Mouse (Mus musculus): ENCODE measurements around the gene Fto.

The Fto gene

GRCm38 (mm10) chr8:91625686-91626558 is 312.6 kb downstream of the Fto start:
- DNase-seq = no peak

GRCm38 (mm10) chr8:91629594-91629993 is 316.3 kb downstream of the Fto start:
- no peak for DNase-seq

- no peak for DNase-seq
These were observed 317.2 kb downstream of the Fto start for GRCm38 (mm10) chr8:91630320-91631033.

GRCm38 (mm10) chr8:91632411-91632810 is 319.1 kb downstream of the Fto start:
- no peak for DNase-seq

GRCm38 (mm10) chr8:91635406-91635805 is 322.1 kb downstream of the Fto start:
- DNase-seq = no peak

- DNase-seq = no peak
These were observed 323.6 kb downstream of the Fto start for GRCm38 (mm10) chr8:91636887-91637286.

- DNase-seq = no peak
These were observed 324.4 kb downstream of the Fto start for GRCm38 (mm10) chr8:91637684-91638083.

GRCm38 (mm10) chr8:91638256-91638655 is 324.9 kb downstream of the Fto start:
- no peak for DNase-seq

GRCm38 (mm10) chr8:91640471-91640870 is 327.1 kb downstream of the Fto start:
- no peak for DNase-seq

- no peak for DNase-seq
These were observed 332.2 kb downstream of the Fto start for GRCm38 (mm10) chr8:91645484-91645883.

- DNase-seq = no peak
These were observed 334.6 kb downstream of the Fto start for GRCm38 (mm10) chr8:91647959-91648358.

GRCm38 (mm10) chr8:91648776-91649175 is 335.5 kb downstream of the Fto start:
- DNase-seq = no peak

GRCm38 (mm10) chr8:91653561-91653960 is 340.2 kb downstream of the Fto start:
- no peak for DNase-seq

- no peak for DNase-seq
These were observed 344.1 kb downstream of the Fto start for GRCm38 (mm10) chr8:91657381-91657780.

GRCm38 (mm10) chr8:91660879-91661278 is 347.6 kb downstream of the Fto start:
- DNase-seq = no peak

- no peak for DNase-seq
These were observed 356.2 kb downstream of the Fto start for GRCm38 (mm10) chr8:91669461-91670071.

- DNase-seq = no peak
These were observed 363.6 kb downstream of the Fto start for GRCm38 (mm10) chr8:91676928-91677327.

- no peak for DNase-seq
These were observed 366.1 kb downstream of the Fto start for GRCm38 (mm10) chr8:91679451-91679850.

- no peak for DNase-seq
These were observed 366.8 kb downstream of the Fto start for GRCm38 (mm10) chr8:91680125-91680524.

- no peak for DNase-seq
These were observed 371.4 kb downstream of the Fto start for GRCm38 (mm10) chr8:91684596-91685317.

GRCm38 (mm10) chr8:91685408-91685807 is 372.1 kb downstream of the Fto start:
- no peak for DNase-seq

GRCm38 (mm10) chr8:91692056-91692721 is 378.9 kb downstream of the Fto start:
- DNase-seq = no peak

Measured in thymus, postnatal 25 days (tissue).